In genomic region chr2:6823021-6823420, GRCm38 (mm10) we compare ENCODE assay signal across 24 mouse cellular contexts.
DNase-seq lines count a peak whose midpoint lies in the region; ATAC-seq lines count a peak whose summit lies in the region.
"Had no signal": no experiment of that assay in that cellular context is flagged by ENCODE, and none has a peak within 500 bp of the region (broad histone marks: within the 10 kb centered on the region; RNA-seq: fewer than 3 reads in every experiment).

No protein-coding gene starts in this region.

- H3K9me3 ChIP-seq in forebrain, embryonic 13.5 days (replicated peaks), result no peaks in the 10 kb centered on the region
- no peaks in the 10 kb centered on the region for H3K9me3 ChIP-seq in forebrain, embryonic 10.5 days
- no peaks in the 10 kb centered on the region for H3K9me3 ChIP-seq in forebrain, embryonic 16.5 days (ENCODE audit: control insufficient read depth, low read length)
- no peaks in the 10 kb centered on the region for H3K9me3 ChIP-seq in forebrain, embryonic 12.5 days
- H3K9me3 ChIP-seq in midbrain, embryonic 15.5 days, result no peaks in the 10 kb centered on the region
- no peaks in the 10 kb centered on the region for H3K9me3 ChIP-seq in midbrain, embryonic 14.5 days (ENCODE audit: control insufficient read depth, low read length)
- H3K9me3 ChIP-seq in neural tube, embryonic 15.5 days (replicated peaks), result no peaks in the 10 kb centered on the region
- H3K9me3 ChIP-seq: embryonic facial prominence, embryonic 13.5 days; embryonic facial prominence, embryonic 15.5 days had no signal

- peak; percentile 35; the same call in 1 of the 2 replicates for ATAC-seq in forebrain, embryonic 13.5 days
- 0 out of 2 replicates have a peak, but pooled peaks have one; percentile 25 for ATAC-seq in forebrain, embryonic 16.5 days
- ATAC-seq in forebrain, embryonic 12.5 days (ENCODE audit: low FRiP score), result no peak
- peak; percentile 48; the same call in 1 of the 2 replicates for ATAC-seq in midbrain, embryonic 15.5 days (replicated peaks)
- ATAC-seq in midbrain, embryonic 14.5 days (ENCODE audit: low FRiP score, low TSS enrichment), result no peak
- peak; percentile 33; the same call in 1 of the 2 replicates for ATAC-seq in neural tube, embryonic 15.5 days (ENCODE audit: low FRiP score)
- ATAC-seq: CD4-positive, CD25-positive, alpha-beta regulatory T cell, adult 4 months; forebrain, embryonic 14.5 days had no signal

- H3K27me3 ChIP-seq in forebrain, embryonic 13.5 days, result no peaks in the 10 kb centered on the region
- no peaks in the 10 kb centered on the region for H3K27me3 ChIP-seq in forebrain, embryonic 10.5 days (ENCODE audit: poor library complexity, severe bottlenecking)
- H3K27me3 ChIP-seq in forebrain, embryonic 16.5 days (replicated peaks; ENCODE audit: control insufficient read depth, insufficient read depth, low read length), result no peaks in the 10 kb centered on the region
- no peaks in the 10 kb centered on the region for H3K27me3 ChIP-seq in forebrain, embryonic 12.5 days
- no peaks in the 10 kb centered on the region for H3K27me3 ChIP-seq in midbrain, embryonic 15.5 days (replicated peaks)
- H3K27me3 ChIP-seq in midbrain, embryonic 14.5 days (ENCODE audit: control insufficient read depth, insufficient read depth, low read length), result no peaks in the 10 kb centered on the region
- H3K27me3 ChIP-seq in neural tube, embryonic 15.5 days (replicated peaks), result no peaks in the 10 kb centered on the region
- H3K27me3 ChIP-seq: embryonic facial prominence, embryonic 13.5 days; embryonic facial prominence, embryonic 15.5 days had no signal

- WGBS in forebrain, embryonic 13.5 days, result 85% methylated on average over 1 of the region's 1 CpGs
- WGBS in forebrain, embryonic 10.5 days, result 67% methylated on average over 1 of the region's 1 CpGs
- 93% methylated on average over 1 of the region's 1 CpGs for WGBS in forebrain, embryonic 16.5 days
- 94% methylated on average over 1 of the region's 1 CpGs for WGBS in forebrain, embryonic 12.5 days
- WGBS in midbrain, embryonic 15.5 days, result 90% methylated on average over 1 of the region's 1 CpGs
- WGBS in midbrain, embryonic 14.5 days, result 94% methylated on average over 1 of the region's 1 CpGs
- 83% methylated on average over 1 of the region's 1 CpGs for WGBS in neural tube, embryonic 15.5 days

- DNase-seq in forebrain, embryonic 10.5 days (ENCODE audit: extremely low spot score, low spot score), result no peak
- DNase-seq in midbrain, embryonic 14.5 days, result no peak
- DNase-seq in neural tube, embryonic 10.5 days (ENCODE audit: extremely low spot score, low spot score), result no peak
- DNase-seq: adrenal gland, adult 2 months; adrenal gland, postnatal 10 days; adrenal gland, postnatal 25 days; B cell, adult 2 months; cerebellum, adult 11 months; cerebellum, adult 18-20 months; cerebellum, adult 8-10 months; cerebellum, adult 9-11 months; cerebellum, postnatal 14 days; cerebellum, postnatal 36 days; embryo, embryonic 11 days had no signal

- no peaks in the 10 kb centered on the region for H3K36me3 ChIP-seq in forebrain, embryonic 13.5 days (ENCODE audit: poor library complexity, severe bottlenecking)
- H3K36me3 ChIP-seq in forebrain, embryonic 10.5 days (replicated peaks), result no peaks in the 10 kb centered on the region
- no peaks in the 10 kb centered on the region for H3K36me3 ChIP-seq in forebrain, embryonic 16.5 days (ENCODE audit: control insufficient read depth, insufficient read depth)
- H3K36me3 ChIP-seq in forebrain, embryonic 12.5 days (replicated peaks), result no peaks in the 10 kb centered on the region
- H3K36me3 ChIP-seq in midbrain, embryonic 15.5 days (replicated peaks), result no peaks in the 10 kb centered on the region
- no peaks in the 10 kb centered on the region for H3K36me3 ChIP-seq in midbrain, embryonic 14.5 days (ENCODE audit: control insufficient read depth, insufficient read depth, low read length)
- H3K36me3 ChIP-seq in neural tube, embryonic 15.5 days, result no peaks in the 10 kb centered on the region
- H3K36me3 ChIP-seq: embryonic facial prominence, embryonic 13.5 days; embryonic facial prominence, embryonic 15.5 days had no signal

- H3K4me1 ChIP-seq in forebrain, embryonic 13.5 days, result peaks cover 33% of the 10 kb centered on the region
- H3K4me1 ChIP-seq in forebrain, embryonic 10.5 days, result peaks cover 16% of the 10 kb centered on the region
- H3K4me1 ChIP-seq in forebrain, embryonic 16.5 days (replicated peaks; ENCODE audit: control insufficient read depth, insufficient read depth, low read length), result peaks cover 30% of the 10 kb centered on the region
- H3K4me1 ChIP-seq in forebrain, embryonic 12.5 days, result peaks cover 22% of the 10 kb centered on the region
- peaks cover 24% of the 10 kb centered on the region for H3K4me1 ChIP-seq in midbrain, embryonic 15.5 days
- H3K4me1 ChIP-seq in midbrain, embryonic 14.5 days (ENCODE audit: control insufficient read depth, insufficient read depth, low read length), result peaks cover 7% of the 10 kb centered on the region; the same call in 1 of the 2 replicates
- H3K4me1 ChIP-seq in neural tube, embryonic 15.5 days, result peaks cover 25% of the 10 kb centered on the region
- H3K4me1 ChIP-seq: embryonic facial prominence, embryonic 13.5 days; embryonic facial prominence, embryonic 15.5 days had no signal

- no peak overlapping the region for H3K27ac ChIP-seq in forebrain, embryonic 13.5 days
- no peak overlapping the region for H3K27ac ChIP-seq in forebrain, embryonic 10.5 days
- no peak overlapping the region for H3K27ac ChIP-seq in forebrain, embryonic 16.5 days (ENCODE audit: low read length)
- no peak overlapping the region for H3K27ac ChIP-seq in forebrain, embryonic 12.5 days
- H3K27ac ChIP-seq in midbrain, embryonic 15.5 days, result no peak overlapping the region
- H3K27ac ChIP-seq in midbrain, embryonic 14.5 days (replicated peaks; ENCODE audit: low read depth, low read length), result no peak overlapping the region
- no peak overlapping the region for H3K27ac ChIP-seq in neural tube, embryonic 15.5 days (replicated peaks)
- H3K27ac ChIP-seq: embryonic facial prominence, embryonic 13.5 days; embryonic facial prominence, embryonic 15.5 days had no signal

- no peak overlapping the region for H3K4me2 ChIP-seq in forebrain, embryonic 13.5 days
- H3K4me2 ChIP-seq in forebrain, embryonic 16.5 days (ENCODE audit: low read length), result no peak overlapping the region
- no peak overlapping the region for H3K4me2 ChIP-seq in forebrain, embryonic 12.5 days
- no peak overlapping the region for H3K4me2 ChIP-seq in midbrain, embryonic 15.5 days
- H3K4me2 ChIP-seq in midbrain, embryonic 14.5 days (ENCODE audit: low read length), result no peak overlapping the region
- H3K4me2 ChIP-seq in neural tube, embryonic 15.5 days, result no peak overlapping the region
- H3K4me2 ChIP-seq: embryonic facial prominence, embryonic 13.5 days; embryonic facial prominence, embryonic 15.5 days had no signal

- H3K4me3 ChIP-seq in forebrain, embryonic 13.5 days, result no peak overlapping the region
- H3K4me3 ChIP-seq in forebrain, embryonic 10.5 days, result no peak overlapping the region
- H3K4me3 ChIP-seq in forebrain, embryonic 16.5 days (replicated peaks; ENCODE audit: low read length), result no peak overlapping the region
- no peak overlapping the region for H3K4me3 ChIP-seq in forebrain, embryonic 12.5 days (replicated peaks)
- H3K4me3 ChIP-seq in midbrain, embryonic 15.5 days, result no peak overlapping the region
- H3K4me3 ChIP-seq in midbrain, embryonic 14.5 days (replicated peaks; ENCODE audit: low read depth, low read length), result no peak overlapping the region
- H3K4me3 ChIP-seq in neural tube, embryonic 15.5 days (replicated peaks), result no peak overlapping the region
- H3K4me3 ChIP-seq: embryonic facial prominence, embryonic 13.5 days; embryonic facial prominence, embryonic 15.5 days; erythroblast, embryonic 14.5 days had no signal

- H3K9ac ChIP-seq in forebrain, embryonic 13.5 days, result no peak overlapping the region
- H3K9ac ChIP-seq in forebrain, embryonic 16.5 days (replicated peaks; ENCODE audit: low read depth, low read length), result no peak overlapping the region
- H3K9ac ChIP-seq in forebrain, embryonic 12.5 days, result no peak overlapping the region
- no peak overlapping the region for H3K9ac ChIP-seq in midbrain, embryonic 15.5 days
- H3K9ac ChIP-seq in midbrain, embryonic 14.5 days (replicated peaks; ENCODE audit: low read length), result no peak overlapping the region
- no peak overlapping the region for H3K9ac ChIP-seq in neural tube, embryonic 15.5 days (replicated peaks)
- H3K9ac ChIP-seq: embryonic facial prominence, embryonic 13.5 days; embryonic facial prominence, embryonic 15.5 days had no signal

Comparison
In these comparisons a context has a peak if more than half of its experiments do, and no peak if none do; other contexts are left out.
1. ATAC-seq: peak in forebrain, embryonic 13.5 days (single experiment), forebrain, embryonic 16.5 days (single experiment), midbrain, embryonic 15.5 days (single experiment) and neural tube, embryonic 15.5 days (single experiment); none in forebrain, embryonic 12.5 days (single experiment) and midbrain, embryonic 14.5 days (single experiment).